Mouse (Mus musculus): ENCODE data around the gene Srpk2. TPM values are rescaled to one million over a fixed set of nuclear protein-coding genes. Genes with fewer than 3 reads are reported as not detected.

Srpk2 gene
- total and polyA plus RNA-seq, 3 experiments, result 20.6 to 31.1 (median 23.3) TPM

GRCm38 (mm10) chr5:23599171-23599570 is 85.2 kb downstream of the Srpk2 start:
- no peaks in the 10 kb centered on the region for H3K9me3 ChIP-seq (replicated peaks; ENCODE audit: low read length)
- peaks cover 4 to 41% of the 10 kb centered on the region in 2 experiments for H3K36me3 ChIP-seq (replicated peaks in 1 of 2; ENCODE audit: control insufficient read depth in 1 of 2, insufficient read depth in 1 of 2, low read length in 1 of 2)
- no peak overlapping the region for H3K4me3 ChIP-seq (replicated peaks in 1 of 3; ENCODE audit: low read depth in 2 of 3, low read length in 2 of 3, poor library complexity in 1 of 3)
- peaks cover 8 to 25% of the 10 kb centered on the region in 2 experiments for H3K4me1 ChIP-seq (ENCODE audit: control insufficient read depth in 1 of 2, insufficient read depth in 2 of 2)
- no peak overlapping the region for H3K27ac ChIP-seq (ENCODE audit: insufficient read depth, low read depth)
- in situ Hi-C loops (cut with MboI; ENCODE audit: low pct_ligation_motif_present, low pct_unique_long_range_greater_than_20kb, low sequenced_read_pairs), result no loop called here
- DNase-seq (ENCODE audit: extremely low read depth), result no peak
- no peak overlapping the region for H3K9ac ChIP-seq (ENCODE audit: insufficient read depth, low read depth)
- H3K4me2 ChIP-seq (ENCODE audit: insufficient read depth, low read depth, poor library complexity, severe bottlenecking), result no peak overlapping the region
- TF ChIP-seq JUND (conservative IDR thresholded peaks at IDR 0.05; ENCODE audit: low read depth, low read length) (no peak), ZC3H11A (IDR thresholded peaks at IDR 0.05; ENCODE audit: low read depth, low read length) (no peak), NELFE (IDR thresholded peaks at IDR 0.05; ENCODE audit: low read depth, low read length) (no peak)
- H3K27me3 ChIP-seq (replicated peaks), result no peaks in the 10 kb centered on the region
- peaks cover 5% of the 10 kb centered on the region for H3K79me2 ChIP-seq (replicated peaks; ENCODE audit: control insufficient read depth, extremely low read depth, insufficient read depth, poor library complexity, severe bottlenecking)
- dilution Hi-C loops (cut with MboI; ENCODE audit: extremely low pct_ligation_motif_present, extremely low pct_unique_long_range_greater_than_20kb, low sequenced_read_pairs), result no loop called here

- Histone ChIP-seq H3K4me2 (ENCODE audit: insufficient read depth, low read depth, poor library complexity, severe bottlenecking) (no peak overlapping the region), H3K27ac (ENCODE audit: insufficient read depth, low read depth) (no peak overlapping the region), H3K4me1 (ENCODE audit: control insufficient read depth in 1 of 2, insufficient read depth in 2 of 2) (peaks cover 8 to 23% of the 10 kb centered on the region in 2 experiments), H3K36me3 (replicated peaks in 1 of 2; ENCODE audit: control insufficient read depth in 1 of 2, insufficient read depth in 1 of 2, low read length in 1 of 2) (peaks cover 4 to 44% of the 10 kb centered on the region in 2 experiments), H3K79me2 (replicated peaks; ENCODE audit: control insufficient read depth, extremely low read depth, insufficient read depth, poor library complexity, severe bottlenecking) (peaks cover 5% of the 10 kb centered on the region), H3K27me3 (replicated peaks) (no peaks in the 10 kb centered on the region), H3K4me3 (replicated peaks in 1 of 3; ENCODE audit: low read depth in 2 of 3, low read length in 2 of 3, poor library complexity in 1 of 3) (no peak overlapping the region), H3K9me3 (replicated peaks; ENCODE audit: low read length) (no peaks in the 10 kb centered on the region), H3K9ac (ENCODE audit: insufficient read depth, low read depth) (no peak overlapping the region)
- TF ChIP-seq CHD1 (IDR thresholded peaks at IDR 0.05; ENCODE audit: low read depth, low read length) (no peak), ZC3H11A (IDR thresholded peaks at IDR 0.05; ENCODE audit: low read depth, low read length) (no peak), E2F4 (IDR thresholded peaks at IDR 0.05; ENCODE audit: insufficient replicate concordance, low read depth, low read length) (no peak), RCOR1 (conservative IDR thresholded peaks at IDR 0.05; ENCODE audit: low read depth, low read length) (no peak), MAZ (IDR thresholded peaks at IDR 0.05; ENCODE audit: low read depth, low read length) (no peak), ETS1 (conservative IDR thresholded peaks at IDR 0.05; ENCODE audit: low read depth, low read length) (no peak), CTCF (conservative IDR thresholded peaks at IDR 0.05 in 1 of 2, IDR thresholded peaks at IDR 0.05 in 1 of 2; ENCODE audit: low read depth in 2 of 2, low read length in 2 of 2) (no peak), MYC (IDR thresholded peaks at IDR 0.05; ENCODE audit: low read depth, low read length) (no peak), CHD2 (IDR thresholded peaks at IDR 0.05; ENCODE audit: low read length) (no peak), EP300 (IDR thresholded peaks at IDR 0.05; ENCODE audit: low read length) (no peak), USF1 (IDR thresholded peaks at IDR 0.05; ENCODE audit: low read depth, low read length) (no peak), TBP (conservative IDR thresholded peaks at IDR 0.05; ENCODE audit: low read depth, low read length) (no peak), HCFC1 (IDR thresholded peaks at IDR 0.05; ENCODE audit: low read depth, low read length) (no peak), NELFE (IDR thresholded peaks at IDR 0.05; ENCODE audit: low read depth, low read length) (no peak), GABPA (IDR thresholded peaks at IDR 0.05; ENCODE audit: insufficient replicate concordance, low read depth, low read length) (no peak), POLR2A (IDR thresholded peaks at IDR 0.05; ENCODE audit: low read depth, low read length) (no peak), MEF2A (IDR thresholded peaks at IDR 0.05; ENCODE audit: borderline replicate concordance, low read depth, low read length) (no peak), ZMIZ1 (IDR thresholded peaks at IDR 0.05; ENCODE audit: low read depth, low read length) (no peak), MAFK (IDR thresholded peaks at IDR 0.05; ENCODE audit: insufficient replicate concordance, low read length) (no peak)
- no peak for DNase-seq (ENCODE audit: extremely low read depth)
- dilution Hi-C loops (cut with MboI; ENCODE audit: extremely low pct_ligation_motif_present, extremely low pct_unique_long_range_greater_than_20kb, low sequenced_read_pairs), result no loop called here
- in situ Hi-C loops (cut with MboI; ENCODE audit: low pct_ligation_motif_present, low pct_unique_long_range_greater_than_20kb, low sequenced_read_pairs), result no loop called here
These were observed 85.9 kb downstream of the Srpk2 start for GRCm38 (mm10) chr5:23598491-23598890.
